Comparison of ENCODE assay signal across 26 mouse cellular contexts in the genomic region with DNA sequence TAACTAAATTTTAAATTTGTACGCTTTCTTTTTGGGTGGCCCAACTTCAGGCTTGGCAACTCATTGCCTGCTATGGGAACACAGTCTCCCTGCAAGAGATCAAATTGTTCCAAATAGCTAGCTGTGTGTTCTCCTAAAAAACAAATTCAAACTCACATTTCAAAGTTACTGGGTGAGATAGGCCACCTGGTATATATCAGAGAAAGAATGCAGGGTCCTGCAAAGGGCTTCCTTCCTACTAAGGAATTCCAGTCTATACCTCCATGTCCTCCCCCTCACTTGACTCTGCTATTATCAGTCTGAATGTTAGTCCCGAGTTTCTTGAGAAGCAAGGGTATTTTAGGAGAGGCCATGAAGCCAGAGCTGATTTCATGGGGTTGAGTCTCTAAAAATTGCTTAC. TPM values are rescaled to one million over a fixed set of nuclear protein-coding genes. Genes with fewer than 3 reads are reported as not detected.
DNase-seq lines count a peak whose midpoint lies in the region; ATAC-seq and TF ChIP-seq lines count a peak whose summit lies in the region.
"Had no signal": no experiment of that assay in that cellular context is flagged by ENCODE, and none has a peak within 500 bp of the region (broad histone marks: within the 10 kb centered on the region; RNA-seq: fewer than 3 reads in every experiment).

No protein-coding gene starts in this region.

- no peak for TF ChIP-seq POLR2A in lung, adult 2 months (IDR thresholded peaks at IDR 0.05; ENCODE audit: borderline replicate concordance, extremely low read depth, low read depth, low read length)
- no peak for TF ChIP-seq POLR2A in testis, adult 2 months (IDR thresholded peaks at IDR 0.05; ENCODE audit: control insufficient read depth, low read depth, low read length)

- no peaks in the 10 kb centered on the region for H3K4me1 ChIP-seq in kidney, embryonic 14.5 days (ENCODE audit: control insufficient read depth, insufficient read depth, low read length)
- H3K4me1 ChIP-seq in lung, adult 2 months (ENCODE audit: control insufficient read depth, insufficient read depth, low read length) = no peaks in the 10 kb centered on the region; the same call in 1 of the 2 replicates
- H3K4me1 ChIP-seq in testis, adult 2 months (ENCODE audit: control insufficient read depth, insufficient read depth, low read length) = no peaks in the 10 kb centered on the region; the same call in 1 of the 2 replicates
- H3K4me1 ChIP-seq: embryonic facial prominence, embryonic 15.5 days; forebrain, embryonic 15.5 days had no signal

- TF ChIP-seq CTCF in lung, adult 2 months (IDR thresholded peaks at IDR 0.05; ENCODE audit: insufficient read depth, low read length) = no peak
- no peak for TF ChIP-seq CTCF in testis, adult 2 months (IDR thresholded peaks at IDR 0.05; ENCODE audit: control insufficient read depth, insufficient read depth, insufficient replicate concordance, low read depth, low read length)

- H3K4me2 ChIP-seq in kidney, embryonic 14.5 days (replicated peaks; ENCODE audit: low read depth, low read length) = no peak overlapping the region
- H3K4me2 ChIP-seq: embryonic facial prominence, embryonic 12.5 days; embryonic facial prominence, embryonic 15.5 days; forebrain, embryonic 15.5 days; hindbrain, embryonic 14.5 days had no signal

- H3K36me3 ChIP-seq in kidney, embryonic 14.5 days (ENCODE audit: control insufficient read depth, insufficient read depth, low read length) = no peaks in the 10 kb centered on the region
- no peaks in the 10 kb centered on the region for H3K36me3 ChIP-seq in testis, adult 2 months (ENCODE audit: control insufficient read depth, insufficient read depth, low read length)
- H3K36me3 ChIP-seq: embryonic facial prominence, embryonic 12.5 days; embryonic facial prominence, embryonic 15.5 days; forebrain, embryonic 15.5 days; heart, embryonic 10.5 days had no signal

- H3K4me3 ChIP-seq in kidney, embryonic 14.5 days (ENCODE audit: low read length) = no peak overlapping the region
- H3K4me3 ChIP-seq in lung, adult 2 months (replicated peaks; ENCODE audit: extremely low read depth, low read depth, low read length) = no peak overlapping the region
- no peak overlapping the region for H3K4me3 ChIP-seq in testis, adult 2 months (ENCODE audit: control insufficient read depth, low read depth, low read length)
- H3K4me3 ChIP-seq: embryonic facial prominence, embryonic 12.5 days; embryonic facial prominence, embryonic 15.5 days; forebrain, embryonic 15.5 days; heart, adult 2 months; heart, embryonic 10.5 days had no signal

- no peak for DNase-seq in kidney, adult 9 months
- DNase-seq in lung, postnatal 25 days (ENCODE audit: low spot score) = peak; percentile 5
- no peak for DNase-seq in lung, adult 2 months
- no peak for DNase-seq in testis, postnatal 10 days (ENCODE audit: low spot score)
- peak; percentile 17 for DNase-seq in testis, postnatal 14 days (ENCODE audit: low spot score)
- no peak for DNase-seq in adrenal gland, adult 8-10 months
- DNase-seq: adrenal gland, adult 2 months; adrenal gland, postnatal 25 days; cerebellum, adult 11-12 months; cerebellum, adult 8-10 months; cerebellum, postnatal 10 days; cerebellum, postnatal 36 days; embryo, embryonic 11 days; gastrocnemius, postnatal 25 days; heart, adult 2 months; heart, postnatal 36 days had no signal

- H3K9ac ChIP-seq in kidney, embryonic 14.5 days (ENCODE audit: low read depth, low read length) = no peak overlapping the region
- H3K9ac ChIP-seq: embryonic facial prominence, embryonic 12.5 days; embryonic facial prominence, embryonic 15.5 days; forebrain, embryonic 15.5 days; hindbrain, embryonic 14.5 days had no signal

- peaks cover 2% of the 10 kb centered on the region; the same call in 1 of the 2 replicates for H3K27me3 ChIP-seq in kidney, embryonic 14.5 days (ENCODE audit: control insufficient read depth, insufficient read depth, low read length)
- H3K27me3 ChIP-seq in testis, adult 2 months (ENCODE audit: control insufficient read depth, insufficient read depth, low read length) = no peaks in the 10 kb centered on the region
- H3K27me3 ChIP-seq: embryonic facial prominence, embryonic 12.5 days; embryonic facial prominence, embryonic 15.5 days; forebrain, embryonic 15.5 days had no signal

- H3K9me3 ChIP-seq in kidney, embryonic 14.5 days (ENCODE audit: control insufficient read depth, low read length) = no peaks in the 10 kb centered on the region
- H3K9me3 ChIP-seq: embryonic facial prominence, embryonic 12.5 days; embryonic facial prominence, embryonic 15.5 days; forebrain, embryonic 15.5 days; heart, embryonic 10.5 days had no signal

- 63% methylated on average over 2 of the region's 2 CpGs for WGBS in kidney, embryonic 14.5 days
- WGBS in lung, adult 2 months = 63% methylated on average over 2 of the region's 2 CpGs

- ATAC-seq in kidney, embryonic 14.5 days (ENCODE audit: low FRiP score, low TSS enrichment) = peak; percentile 68; the same call in 1 of the 2 replicates
- ATAC-seq: CD4-positive, CD25-positive, alpha-beta regulatory T cell, adult 4 months; forebrain, embryonic 15.5 days; hindbrain, postnatal 0 days had no signal

- H3K27ac ChIP-seq in kidney, embryonic 14.5 days (ENCODE audit: low read depth, low read length) = no peak overlapping the region
- H3K27ac ChIP-seq in testis, adult 2 months (ENCODE audit: control insufficient read depth, insufficient read depth, low read depth, low read length) = peak overlapping the region; percentile 64
- H3K27ac ChIP-seq: embryonic facial prominence, embryonic 12.5 days; embryonic facial prominence, embryonic 15.5 days; forebrain, embryonic 15.5 days; heart, adult 2 months; hindbrain, embryonic 14.5 days; hindbrain, postnatal 0 days had no signal

RNA-seq across cellular contexts. Expression of gene Pakap, which starts 52.6 kb away (rescaled TPM):
- 5.7 and 18.7 TPM in 2 replicates for polyA plus RNA-seq in kidney, embryonic 14.5 days (2014; fragmentation: Nextera tagmentation; extraction: Ambion mirVana)
- polyA plus RNA-seq in lung, adult 2 months (2012; rRNA removed) = 1.6 and 2.7 TPM in 2 replicates
- 0.96 and 2.1 TPM in 2 replicates for polyA plus RNA-seq in testis, adult 2 months (2012; rRNA removed)
- total RNA-seq in adrenal gland, adult 8-10 months (2022) = 10 to 100 TPM; 35.3 to 97.4 (median 63.1) TPM
- total RNA-seq: MEL had no signal

Comparison
In these comparisons a context has a peak if more than half of its experiments do, and no peak if none do; other contexts are left out.
1. DNase-seq: peak in lung, postnatal 25 days (single experiment) and testis, postnatal 14 days (single experiment); none in kidney, adult 9 months (single experiment), lung, adult 2 months (single experiment), testis, postnatal 10 days (single experiment) and adrenal gland, adult 8-10 months (single experiment).